Mouse (Mus musculus): ENCODE results near the gene 1700001P01Rik. TPM values are rescaled to one million over a fixed set of nuclear protein-coding genes. Genes with fewer than 3 reads are reported as not detected.
A peak's percentile ranks its signal among the peaks of the same experiment; 100 is the strongest.

Gene 1700001P01Rik
- not detected in 2 replicates for polyA plus RNA-seq (2014; fragmentation: Nextera tagmentation; extraction: Ambion mirVana)

- H3K27me3 ChIP-seq (ENCODE audit: control insufficient read depth, insufficient read depth, low read length), result no peaks in the 10 kb centered on the region
- ATAC-seq (ENCODE audit: low FRiP score, low TSS enrichment), result no peak
- no peak for DNase-seq
- H3K27ac ChIP-seq (replicated peaks; ENCODE audit: low read depth, low read length), result no peak within 1 kb of the TSS
- H3K4me2 ChIP-seq (ENCODE audit: low read length), result no peak within 1 kb of the TSS
- H3K9ac ChIP-seq (replicated peaks; ENCODE audit: low read length), result no peak within 1 kb of the TSS
- no peaks in the 10 kb centered on the region for H3K9me3 ChIP-seq (ENCODE audit: control insufficient read depth, low read length)
- peaks cover 5% of the 10 kb centered on the region; the same call in 1 of the 2 replicates for H3K4me1 ChIP-seq (ENCODE audit: control insufficient read depth, insufficient read depth, low read length)
- WGBS, result 41% methylated on average over 17 of the region's 17 CpGs
- peaks cover 57% of the 10 kb centered on the region for H3K36me3 ChIP-seq (ENCODE audit: control insufficient read depth, insufficient read depth, low read length)
- H3K4me3 ChIP-seq (replicated peaks; ENCODE audit: low read depth, low read length), result no peak within 1 kb of the TSS
Measured at GRCm38 (mm10) chr11:97775808-97776496, at the start of gene 1700001P01Rik. Gene 1700001P01Rik (minus strand): TSS chr11:97775918.

GRCm38 (mm10) chr11:97825295-97825694 is 49.6 kb upstream of the 1700001P01Rik start:
- Histone ChIP-seq H3K27ac (replicated peaks; ENCODE audit: low read depth, low read length) (0 out of 2 replicates have a peak overlapping the region, but pooled peaks have one; percentile 17), H3K36me3 (ENCODE audit: control insufficient read depth, insufficient read depth, low read length) (peaks cover 68% of the 10 kb centered on the region), H3K4me3 (replicated peaks; ENCODE audit: low read depth, low read length) (no peak overlapping the region), H3K4me2 (ENCODE audit: low read length) (no peak overlapping the region), H3K4me1 (ENCODE audit: control insufficient read depth, insufficient read depth, low read length) (no peaks in the 10 kb centered on the region), H3K9ac (replicated peaks; ENCODE audit: low read length) (no peak overlapping the region), H3K27me3 (ENCODE audit: control insufficient read depth, insufficient read depth, low read length) (no peaks in the 10 kb centered on the region), H3K9me3 (ENCODE audit: control insufficient read depth, low read length) (no peaks in the 10 kb centered on the region)
- 91% methylated on average over 10 of the region's 10 CpGs for WGBS
- ATAC-seq (ENCODE audit: low FRiP score, low TSS enrichment), result no peak
- no peak for DNase-seq

GRCm38 (mm10) chr11:97824895-97825294 is 49.2 kb upstream of the 1700001P01Rik start:
- H3K36me3 ChIP-seq (ENCODE audit: control insufficient read depth, insufficient read depth, low read length), result peaks cover 66% of the 10 kb centered on the region
- H3K9me3 ChIP-seq (ENCODE audit: control insufficient read depth, low read length), result no peaks in the 10 kb centered on the region
- ATAC-seq (ENCODE audit: low FRiP score, low TSS enrichment) (no peak), DNase-seq (no peak)
- H3K4me1 ChIP-seq (ENCODE audit: control insufficient read depth, insufficient read depth, low read length), result no peaks in the 10 kb centered on the region
- no peak overlapping the region for H3K4me2 ChIP-seq (ENCODE audit: low read length)
- 77% methylated on average over 6 of the region's 6 CpGs for WGBS
- H3K27ac ChIP-seq (replicated peaks; ENCODE audit: low read depth, low read length), result 0 out of 2 replicates have a peak overlapping the region, but pooled peaks have one; percentile 17
- H3K27me3 ChIP-seq (ENCODE audit: control insufficient read depth, insufficient read depth, low read length), result no peaks in the 10 kb centered on the region
- H3K4me3 ChIP-seq (replicated peaks; ENCODE audit: low read depth, low read length), result no peak overlapping the region
- H3K9ac ChIP-seq (replicated peaks; ENCODE audit: low read length), result no peak overlapping the region

- no peak overlapping the region for H3K4me2 ChIP-seq (ENCODE audit: low read length)
- peaks cover 64% of the 10 kb centered on the region for H3K36me3 ChIP-seq (ENCODE audit: control insufficient read depth, insufficient read depth, low read length)
- no peaks in the 10 kb centered on the region for H3K9me3 ChIP-seq (ENCODE audit: control insufficient read depth, low read length)
- H3K4me3 ChIP-seq (replicated peaks; ENCODE audit: low read depth, low read length), result no peak overlapping the region
- no peak overlapping the region for H3K27ac ChIP-seq (replicated peaks; ENCODE audit: low read depth, low read length)
- no peak for DNase-seq
- H3K4me1 ChIP-seq (ENCODE audit: control insufficient read depth, insufficient read depth, low read length), result no peaks in the 10 kb centered on the region
- H3K27me3 ChIP-seq (ENCODE audit: control insufficient read depth, insufficient read depth, low read length), result no peaks in the 10 kb centered on the region
- H3K9ac ChIP-seq (replicated peaks; ENCODE audit: low read length), result no peak overlapping the region
- ATAC-seq (ENCODE audit: low FRiP score, low TSS enrichment), result no peak
- 96% methylated on average over 11 of the region's 11 CpGs for WGBS
Measured at GRCm38 (mm10) chr11:97824168-97824567, 48.5 kb upstream of the 1700001P01Rik start.

GRCm38 (mm10) chr11:97822840-97823603 is 47.3 kb upstream of the 1700001P01Rik start:
- Histone ChIP-seq H3K4me1 (ENCODE audit: control insufficient read depth, insufficient read depth, low read length) (peaks cover 9% of the 10 kb centered on the region), H3K9me3 (ENCODE audit: control insufficient read depth, low read length) (no peaks in the 10 kb centered on the region), H3K27me3 (ENCODE audit: control insufficient read depth, insufficient read depth, low read length) (no peaks in the 10 kb centered on the region), H3K27ac (replicated peaks; ENCODE audit: low read depth, low read length) (no peak overlapping the region), H3K36me3 (ENCODE audit: control insufficient read depth, insufficient read depth, low read length) (peaks cover 65% of the 10 kb centered on the region), H3K4me2 (ENCODE audit: low read length) (no peak overlapping the region), H3K9ac (replicated peaks; ENCODE audit: low read length) (no peak overlapping the region), H3K4me3 (replicated peaks; ENCODE audit: low read depth, low read length) (no peak overlapping the region)
- no peak for ATAC-seq (ENCODE audit: low FRiP score, low TSS enrichment)
- DNase-seq, result no peak
- 75% methylated on average over 20 of the region's 20 CpGs for WGBS

- Histone ChIP-seq H3K36me3 (ENCODE audit: control insufficient read depth, insufficient read depth, low read length) (peaks cover 68% of the 10 kb centered on the region), H3K9ac (replicated peaks; ENCODE audit: low read length) (no peak overlapping the region), H3K4me3 (replicated peaks; ENCODE audit: low read depth, low read length) (no peak overlapping the region), H3K27ac (replicated peaks; ENCODE audit: low read depth, low read length) (no peak overlapping the region), H3K27me3 (ENCODE audit: control insufficient read depth, insufficient read depth, low read length) (no peaks in the 10 kb centered on the region), H3K4me2 (ENCODE audit: low read length) (no peak overlapping the region), H3K9me3 (ENCODE audit: control insufficient read depth, low read length) (no peaks in the 10 kb centered on the region), H3K4me1 (ENCODE audit: control insufficient read depth, insufficient read depth, low read length) (peaks cover 16% of the 10 kb centered on the region)
- 90% methylated on average over 8 of the region's 8 CpGs for WGBS
- ATAC-seq (ENCODE audit: low FRiP score, low TSS enrichment) (no peak), DNase-seq (no peak)
Measured at GRCm38 (mm10) chr11:97821401-97822064, 45.8 kb upstream of the 1700001P01Rik start.

- H3K36me3 ChIP-seq (ENCODE audit: control insufficient read depth, insufficient read depth, low read length), result peaks cover 68% of the 10 kb centered on the region
Measured at GRCm38 (mm10) chr11:97820840-97821239, 45.1 kb upstream of the 1700001P01Rik start.

GRCm38 (mm10) chr11:97819923-97820322 is 44.2 kb upstream of the 1700001P01Rik start:
- no peak overlapping the region for H3K9ac ChIP-seq (replicated peaks; ENCODE audit: low read length)
- H3K4me2 ChIP-seq (ENCODE audit: low read length), result no peak overlapping the region
- 77% methylated on average over 5 of the region's 5 CpGs for WGBS
- DNase-seq (no peak), ATAC-seq (ENCODE audit: low FRiP score, low TSS enrichment) (no peak)
- no peaks in the 10 kb centered on the region for H3K9me3 ChIP-seq (ENCODE audit: control insufficient read depth, low read length)
- H3K27me3 ChIP-seq (ENCODE audit: control insufficient read depth, insufficient read depth, low read length), result no peaks in the 10 kb centered on the region
- peaks cover 20% of the 10 kb centered on the region for H3K4me1 ChIP-seq (ENCODE audit: control insufficient read depth, insufficient read depth, low read length)
- H3K4me3 ChIP-seq (replicated peaks; ENCODE audit: low read depth, low read length), result no peak overlapping the region
- peaks cover 68% of the 10 kb centered on the region for H3K36me3 ChIP-seq (ENCODE audit: control insufficient read depth, insufficient read depth, low read length)
- no peak overlapping the region for H3K27ac ChIP-seq (replicated peaks; ENCODE audit: low read depth, low read length)

More at GRCm38 (mm10) chr11:97820840-97821239, 45.1 kb upstream of the 1700001P01Rik start:
- Histone ChIP-seq H3K9me3 (ENCODE audit: control insufficient read depth, low read length) (no peaks in the 10 kb centered on the region), H3K4me2 (ENCODE audit: low read length) (no peak overlapping the region), H3K4me1 (ENCODE audit: control insufficient read depth, insufficient read depth, low read length) (peaks cover 20% of the 10 kb centered on the region), H3K9ac (replicated peaks; ENCODE audit: low read length) (no peak overlapping the region), H3K27me3 (ENCODE audit: control insufficient read depth, insufficient read depth, low read length) (no peaks in the 10 kb centered on the region), H3K27ac (replicated peaks; ENCODE audit: low read depth, low read length) (no peak overlapping the region), H3K4me3 (replicated peaks; ENCODE audit: low read depth, low read length) (no peak overlapping the region)
- no peak for DNase-seq
- 70% methylated on average over 4 of the region's 4 CpGs for WGBS
- no peak for ATAC-seq (ENCODE audit: low FRiP score, low TSS enrichment)

Measured in midbrain, embryonic 14.5 days (tissue).